ENCODE assay signal across 33 mouse cellular contexts in the genomic region with DNA sequence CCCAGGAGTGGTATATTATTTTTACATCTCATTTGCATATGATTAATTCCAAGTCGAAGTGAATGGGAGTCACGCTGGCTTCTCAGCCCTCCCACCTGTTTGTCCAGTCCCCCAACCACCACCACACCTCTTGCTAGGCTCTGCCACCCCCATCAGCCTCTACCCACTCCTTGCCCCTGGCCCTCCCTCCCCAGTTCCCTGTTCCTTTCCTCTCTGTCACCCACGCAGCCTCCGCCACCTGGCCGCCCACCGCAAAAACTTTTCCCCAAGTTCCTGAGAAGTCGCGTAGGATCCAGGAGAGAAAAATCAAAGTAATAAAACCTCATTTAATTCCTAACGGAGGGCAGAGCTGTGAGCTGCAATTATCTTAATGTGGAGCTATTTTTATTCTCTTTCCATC. TPM values are rescaled to one million over a fixed set of nuclear protein-coding genes. Genes with fewer than 3 reads are reported as not detected.
DNase-seq lines count a peak whose midpoint lies in the region; ATAC-seq and TF ChIP-seq lines count a peak whose summit lies in the region.
"Had no signal": no experiment of that assay in that cellular context is flagged by ENCODE, and none has a peak within 500 bp of the region (broad histone marks: within the 10 kb centered on the region; RNA-seq: fewer than 3 reads in every experiment).

No protein-coding gene starts in this region.

- H3K79me2 ChIP-seq in CH12.LX (replicated peaks; ENCODE audit: control insufficient read depth, extremely low read depth, insufficient read depth, poor library complexity, severe bottlenecking) = no peaks in the 10 kb centered on the region

- H3K27ac ChIP-seq in heart, embryonic 13.5 days (replicated peaks) = no peak overlapping the region
- H3K27ac ChIP-seq in midbrain, embryonic 11.5 days (ENCODE audit: low read depth, low read length) = no peak overlapping the region
- no peak overlapping the region for H3K27ac ChIP-seq in midbrain, postnatal 0 days (ENCODE audit: low read depth, low read length)
- H3K27ac ChIP-seq in CH12.LX (ENCODE audit: insufficient read depth, low read depth) = no peak overlapping the region
- no peak overlapping the region for H3K27ac ChIP-seq in embryonic facial prominence, embryonic 10.5 days (replicated peaks)
- H3K27ac ChIP-seq: embryonic facial prominence, embryonic 15.5 days; forebrain, embryonic 13.5 days; hindbrain, embryonic 14.5 days; kidney, embryonic 15.5 days; limb, embryonic 15.5 days; liver, embryonic 13.5 days; midbrain, embryonic 13.5 days; stomach, embryonic 15.5 days had no signal

- in situ Hi-C loops in CH12.LX (cut with MboI; ENCODE audit: low pct_ligation_motif_present, low pct_unique_long_range_greater_than_20kb, low sequenced_read_pairs) = loop anchor here (25.0 kb wide), 1 partner anchor 291 kb away; a partner anchor contains a TSS

- 0 out of 2 replicates have a peak overlapping the region, but pooled peaks have one; percentile 47 for H3K9ac ChIP-seq in heart, embryonic 13.5 days
- H3K9ac ChIP-seq in midbrain, embryonic 11.5 days (ENCODE audit: low read length) = no peak overlapping the region
- no peak overlapping the region for H3K9ac ChIP-seq in midbrain, postnatal 0 days (replicated peaks; ENCODE audit: low read length, poor library complexity, severe bottlenecking)
- no peak overlapping the region for H3K9ac ChIP-seq in CH12.LX (ENCODE audit: insufficient read depth, low read depth)
- H3K9ac ChIP-seq: embryonic facial prominence, embryonic 15.5 days; hindbrain, embryonic 14.5 days; kidney, embryonic 15.5 days; limb, embryonic 15.5 days; liver, embryonic 13.5 days; midbrain, embryonic 13.5 days; stomach, embryonic 15.5 days had no signal

- TF ChIP-seq RAD21 in CH12.LX (IDR thresholded peaks at IDR 0.05; ENCODE audit: low read depth, low read length) = no peak

- ATAC-seq in heart, embryonic 13.5 days (ENCODE audit: extremely low read depth, insufficient number of reproducible peaks, low FRiP score, low TSS enrichment) = no peak
- no peak for ATAC-seq in midbrain, embryonic 11.5 days (ENCODE audit: low FRiP score)
- no peak for ATAC-seq in midbrain, postnatal 0 days (ENCODE audit: low FRiP score)
- ATAC-seq: forebrain, embryonic 13.5 days; lung, postnatal 0 days; midbrain, embryonic 13.5 days had no signal

- dilution Hi-C loops in CH12.LX (cut with MboI; ENCODE audit: extremely low pct_ligation_motif_present, extremely low pct_unique_long_range_greater_than_20kb, low sequenced_read_pairs) = no loop called here

- TF ChIP-seq EP300 in CH12.LX (IDR thresholded peaks at IDR 0.05; ENCODE audit: low read length) = no peak

- H3K27me3 ChIP-seq in heart, embryonic 13.5 days (replicated peaks) = peaks cover 86% of the 10 kb centered on the region
- H3K27me3 ChIP-seq in midbrain, embryonic 11.5 days (ENCODE audit: control insufficient read depth, insufficient read depth, low read length) = peaks cover 67% of the 10 kb centered on the region
- H3K27me3 ChIP-seq in midbrain, postnatal 0 days (ENCODE audit: insufficient read depth, low read length) = peaks cover 50% of the 10 kb centered on the region
- H3K27me3 ChIP-seq in CH12.LX (replicated peaks) = peaks cover 72% of the 10 kb centered on the region
- H3K27me3 ChIP-seq in embryonic facial prominence, embryonic 10.5 days (replicated peaks; ENCODE audit: low read depth, poor library complexity, severe bottlenecking) = peaks cover 100% of the 10 kb centered on the region

- H3K4me2 ChIP-seq in heart, embryonic 13.5 days = peak overlapping the region; percentile 67; the same call in 1 of the 2 replicates
- no peak overlapping the region for H3K4me2 ChIP-seq in midbrain, embryonic 11.5 days
- H3K4me2 ChIP-seq in midbrain, postnatal 0 days (ENCODE audit: low read depth, low read length, poor library complexity, severe bottlenecking) = no peak overlapping the region
- H3K4me2 ChIP-seq in CH12.LX (ENCODE audit: insufficient read depth, low read depth, poor library complexity, severe bottlenecking) = peak overlapping the region; percentile 92

- no peak for DNase-seq in heart, adult 8-10 months (ENCODE audit: low spot score)
- DNase-seq in midbrain, embryonic 11.5 days (ENCODE audit: low spot score, missing footprints) = peak; percentile 80
- no peak for DNase-seq in midbrain, postnatal 0 days (ENCODE audit: low spot score)
- no peak for DNase-seq in CH12.LX (ENCODE audit: extremely low read depth)
- DNase-seq in embryonic facial prominence, embryonic 10.5 days (ENCODE audit: low spot score) = peak; percentile 8
- no peak for DNase-seq in adrenal gland, postnatal 10 days
- DNase-seq: adrenal gland, adult 8-10 months; cerebellum, adult 11 months; cerebellum, adult 9-10 months; gastrocnemius, postnatal 14 days; heart, postnatal 4 days; kidney, adult 18-20 months; liver, embryonic 13.5 days; lung, adult 18-20 months; lung, postnatal 4 days; thymus, postnatal 14 days had no signal

- no peak for TF ChIP-seq CTCF in midbrain, postnatal 0 days (IDR thresholded peaks at IDR 0.05)
- TF ChIP-seq CTCF in CH12.LX (conservative IDR thresholded peaks at IDR 0.05 in 1 of 2, IDR thresholded peaks at IDR 0.05 in 1 of 2; ENCODE audit: low read depth in 2 of 2, low read length in 2 of 2) = no peak

- H3K4me1 ChIP-seq in heart, embryonic 13.5 days = peaks cover 62% of the 10 kb centered on the region
- H3K4me1 ChIP-seq in midbrain, embryonic 11.5 days (ENCODE audit: control insufficient read depth, insufficient read depth, low read length) = peaks cover 16% of the 10 kb centered on the region
- H3K4me1 ChIP-seq in midbrain, postnatal 0 days (ENCODE audit: insufficient read depth, low read length) = no peaks in the 10 kb centered on the region
- H3K4me1 ChIP-seq in CH12.LX (ENCODE audit: control insufficient read depth in 1 of 2, insufficient read depth in 2 of 2) = peaks cover 5 to 23% of the 10 kb centered on the region in 2 experiments; a peak in 3 of 4 replicates
- peaks cover 37% of the 10 kb centered on the region for H3K4me1 ChIP-seq in embryonic facial prominence, embryonic 10.5 days

- 21% methylated on average over 9 of the region's 9 CpGs for WGBS in heart, embryonic 13.5 days
- WGBS in midbrain, embryonic 11.5 days = 8% methylated on average over 9 of the region's 9 CpGs
- WGBS in midbrain, postnatal 0 days = 9% methylated on average over 9 of the region's 9 CpGs
- 11% methylated on average over 9 of the region's 9 CpGs for WGBS in embryonic facial prominence, embryonic 10.5 days

- no peaks in the 10 kb centered on the region for H3K36me3 ChIP-seq in heart, embryonic 13.5 days
- H3K36me3 ChIP-seq in midbrain, embryonic 11.5 days (ENCODE audit: control insufficient read depth, insufficient read depth, low read length) = no peaks in the 10 kb centered on the region
- H3K36me3 ChIP-seq in midbrain, postnatal 0 days (ENCODE audit: insufficient read depth, low read length) = no peaks in the 10 kb centered on the region
- no peaks in the 10 kb centered on the region for H3K36me3 ChIP-seq in CH12.LX (replicated peaks in 1 of 2; ENCODE audit: control insufficient read depth in 1 of 2, insufficient read depth in 1 of 2, low read length in 1 of 2)
- H3K36me3 ChIP-seq in embryonic facial prominence, embryonic 10.5 days (replicated peaks) = no peaks in the 10 kb centered on the region
- H3K36me3 ChIP-seq: embryonic facial prominence, embryonic 15.5 days; kidney, embryonic 15.5 days; limb, embryonic 15.5 days; liver, embryonic 13.5 days; midbrain, embryonic 13.5 days; stomach, embryonic 15.5 days had no signal

- TF ChIP-seq POLR2A in CH12.LX (IDR thresholded peaks at IDR 0.05; ENCODE audit: low read depth, low read length) = no peak

- H3K4me3 ChIP-seq in heart, embryonic 13.5 days = no peak overlapping the region
- H3K4me3 ChIP-seq in midbrain, embryonic 11.5 days (ENCODE audit: low read depth, low read length) = no peak overlapping the region
- H3K4me3 ChIP-seq in midbrain, postnatal 0 days (ENCODE audit: low read depth, low read length) = no peak overlapping the region
- H3K4me3 ChIP-seq in CH12.LX (replicated peaks in 1 of 3; ENCODE audit: low read depth in 2 of 3, low read length in 2 of 3, poor library complexity in 1 of 3) = peak overlapping the region in 1 of 3 experiments; percentile 4
- H3K4me3 ChIP-seq in embryonic facial prominence, embryonic 10.5 days = no peak overlapping the region
- H3K4me3 ChIP-seq: liver, embryonic 13.5 days; megakaryocyte, embryonic 14.5 days; stomach, embryonic 15.5 days had no signal

- H3K9me3 ChIP-seq in heart, embryonic 13.5 days = no peaks in the 10 kb centered on the region
- H3K9me3 ChIP-seq in midbrain, embryonic 11.5 days (ENCODE audit: control insufficient read depth, low read length) = no peaks in the 10 kb centered on the region
- H3K9me3 ChIP-seq in midbrain, postnatal 0 days (ENCODE audit: low read length) = no peaks in the 10 kb centered on the region
- H3K9me3 ChIP-seq in CH12.LX (replicated peaks; ENCODE audit: low read length) = no peaks in the 10 kb centered on the region
- H3K9me3 ChIP-seq in embryonic facial prominence, embryonic 10.5 days = no peaks in the 10 kb centered on the region
- H3K9me3 ChIP-seq: embryonic facial prominence, embryonic 15.5 days; forebrain, embryonic 13.5 days; kidney, embryonic 15.5 days; limb, embryonic 15.5 days; liver, embryonic 13.5 days; megakaryocyte, embryonic 14.5 days; midbrain, embryonic 13.5 days; stomach, embryonic 15.5 days had no signal

RNA-seq across cellular contexts. Expression of a gene that starts 2.0 kb away (rescaled TPM):
- 40.5 and 51.7 TPM in 2 replicates for polyA plus RNA-seq in heart, embryonic 13.5 days (2015; fragmentation: Nextera tagmentation; extraction: Ambion mirVana)
- 10 to 100 TPM in 2 of 4 experiments, 1 to 10 TPM in 2; 4.0 to 11.3 (median 7.1) TPM for total RNA-seq in heart, adult 8-10 months (2022)
- polyA plus RNA-seq in midbrain, embryonic 11.5 days (2014; fragmentation: Nextera tagmentation; extraction: Ambion mirVana) = 0.78 and 0.91 TPM in 2 replicates
- total RNA-seq in midbrain, postnatal 0 days (2014; rRNA removed) = 1.8 and 5.0 TPM in 2 replicates
- polyA plus RNA-seq in midbrain, postnatal 0 days (2015; fragmentation: Nextera tagmentation; extraction: Ambion mirVana) = 4.2 and 5.3 TPM in 2 replicates
- total RNA-seq in CH12.LX (2012; rRNA removed) = 0.08 TPM in 1 of 2 replicates, not detected in the other
- not detected in 2 replicates for total RNA-seq in CH12.LX (2014; rRNA removed)
- polyA plus RNA-seq in CH12.LX (2012; ENCODE audit: insufficient read length, low read depth) = not detected in 2 replicates
- 0.26 and 0.30 TPM in 2 replicates for polyA plus RNA-seq in embryonic facial prominence, embryonic 10.5 days (2016; fragmentation: Nextera tagmentation; extraction: Ambion mirVana)
- 1 to 10 TPM in 1 of 2 experiments, under 1 TPM in 1; 1.00 to 1.7 TPM for total RNA-seq in adrenal gland, postnatal 10 days (2021)
- total RNA-seq: common myeloid progenitor, adult 5-6 weeks; granulocyte monocyte progenitor cell, adult 5-6 weeks; monocyte, adult 5-6 weeks had no signal

RNA-seq across cellular contexts. Expression of a gene that starts 12.0 kb away (rescaled TPM):
- polyA plus RNA-seq in heart, embryonic 13.5 days (2015; fragmentation: Nextera tagmentation; extraction: Ambion mirVana) = 37.2 and 43.4 TPM in 2 replicates
- 10 to 100 TPM; 17.2 to 28.8 (median 23.7) TPM for total RNA-seq in heart, adult 8-10 months (2022)
- 39.7 and 41.5 TPM in 2 replicates for polyA plus RNA-seq in midbrain, embryonic 11.5 days (2014; fragmentation: Nextera tagmentation; extraction: Ambion mirVana)
- total RNA-seq in midbrain, postnatal 0 days (2014; rRNA removed) = 31.2 and 56.1 TPM in 2 replicates
- polyA plus RNA-seq in midbrain, postnatal 0 days (2015; fragmentation: Nextera tagmentation; extraction: Ambion mirVana) = 23.8 and 28.2 TPM in 2 replicates
- total RNA-seq in CH12.LX (2012; rRNA removed) (39.6 and 44.4 TPM in 2 replicates), CH12.LX (2014; rRNA removed) (28.4 and 33.9 TPM in 2 replicates)
- polyA plus RNA-seq in CH12.LX (2012; ENCODE audit: insufficient read length, low read depth) = 28.9 and 31.7 TPM in 2 replicates
- 40.8 and 41.7 TPM in 2 replicates for polyA plus RNA-seq in embryonic facial prominence, embryonic 10.5 days (2016; fragmentation: Nextera tagmentation; extraction: Ambion mirVana)
- total RNA-seq in adrenal gland, postnatal 10 days (2021) = 10 to 100 TPM; 25.3 to 25.6 TPM

RNA-seq across cellular contexts. Expression of a gene that starts 16.7 kb away (rescaled TPM):
- 0.04 TPM in 1 of 2 replicates, not detected in the other for polyA plus RNA-seq in heart, embryonic 13.5 days (2015; fragmentation: Nextera tagmentation; extraction: Ambion mirVana)
- total RNA-seq in heart, adult 8-10 months (2022) = not detected
- polyA plus RNA-seq in midbrain, embryonic 11.5 days (2014; fragmentation: Nextera tagmentation; extraction: Ambion mirVana) = 0.15 and 0.17 TPM in 2 replicates
- 11.6 and 24.4 TPM in 2 replicates for total RNA-seq in midbrain, postnatal 0 days (2014; rRNA removed)
- 2.1 and 3.3 TPM in 2 replicates for polyA plus RNA-seq in midbrain, postnatal 0 days (2015; fragmentation: Nextera tagmentation; extraction: Ambion mirVana)
- total RNA-seq in CH12.LX (2012; rRNA removed) (not detected in 2 replicates), CH12.LX (2014; rRNA removed) (not detected in 2 replicates)
- not detected in 2 replicates for polyA plus RNA-seq in CH12.LX (2012; ENCODE audit: insufficient read length, low read depth)
- polyA plus RNA-seq in embryonic facial prominence, embryonic 10.5 days (2016; fragmentation: Nextera tagmentation; extraction: Ambion mirVana) = 0.08 TPM in 1 of 2 replicates, not detected in the other
- not detected for total RNA-seq in adrenal gland, postnatal 10 days (2021)
- total RNA-seq: adrenal gland, adult 8-10 months; common myeloid progenitor, adult 5-6 weeks; ES-E14; gastrocnemius, postnatal 14 days; granulocyte monocyte progenitor cell, adult 5-6 weeks; heart, postnatal 4 days; monocyte, adult 5-6 weeks had no signal
- polyA plus RNA-seq: heart, embryonic 16.5 days; kidney, embryonic 15.5 days; limb, embryonic 15.5 days; liver, embryonic 13.5 days; lung, postnatal 0 days; urinary bladder, adult 2 months had no signal

RNA-seq across cellular contexts. Expression of a gene that starts 37.4 kb away (rescaled TPM):
- polyA plus RNA-seq in heart, embryonic 13.5 days (2015; fragmentation: Nextera tagmentation; extraction: Ambion mirVana) = 159 and 184 TPM in 2 replicates
- total RNA-seq in heart, adult 8-10 months (2022) = 1,000 to 10,000 TPM; 2,176 to 4,520 (median 3,450) TPM
- not detected in 2 replicates for polyA plus RNA-seq in midbrain, embryonic 11.5 days (2014; fragmentation: Nextera tagmentation; extraction: Ambion mirVana)
- total RNA-seq in midbrain, postnatal 0 days (2014; rRNA removed) = not detected in 2 replicates
- polyA plus RNA-seq in midbrain, postnatal 0 days (2015; fragmentation: Nextera tagmentation; extraction: Ambion mirVana) = not detected in 2 replicates
- total RNA-seq in CH12.LX (2012; rRNA removed) = 0.50 TPM in 1 of 2 replicates, not detected in the other
- not detected in 2 replicates for total RNA-seq in CH12.LX (2014; rRNA removed)
- polyA plus RNA-seq in CH12.LX (2012; ENCODE audit: insufficient read length, low read depth) = not detected in 2 replicates
- not detected in 2 replicates for polyA plus RNA-seq in embryonic facial prominence, embryonic 10.5 days (2016; fragmentation: Nextera tagmentation; extraction: Ambion mirVana)
- total RNA-seq in adrenal gland, postnatal 10 days (2021) = 100 to 1,000 TPM in 1 of 2 experiments, 10 to 100 TPM in 1; 18.1 to 119 TPM
- total RNA-seq: common myeloid progenitor, adult 5-6 weeks; granulocyte monocyte progenitor cell, adult 5-6 weeks; monocyte, adult 5-6 weeks had no signal
- polyA plus RNA-seq: hindbrain, embryonic 14.5 days had no signal

RNA-seq across cellular contexts. Expression of a gene that starts 40.1 kb away (rescaled TPM):
- 1.3 and 1.5 TPM in 2 replicates for polyA plus RNA-seq in heart, embryonic 13.5 days (2015; fragmentation: Nextera tagmentation; extraction: Ambion mirVana)
- total RNA-seq in heart, adult 8-10 months (2022) = 1 to 10 TPM in 3 of 4 experiments, not detected in 1; 1.2 to 1.6 (median 1.4) TPM
- not detected in 2 replicates for polyA plus RNA-seq in midbrain, embryonic 11.5 days (2014; fragmentation: Nextera tagmentation; extraction: Ambion mirVana)
- 1.1 and 4.3 TPM in 2 replicates for total RNA-seq in midbrain, postnatal 0 days (2014; rRNA removed)
- polyA plus RNA-seq in midbrain, postnatal 0 days (2015; fragmentation: Nextera tagmentation; extraction: Ambion mirVana) = 3.4 and 3.9 TPM in 2 replicates
- total RNA-seq in CH12.LX (2012; rRNA removed) = not detected in 2 replicates
- not detected in 2 replicates for total RNA-seq in CH12.LX (2014; rRNA removed)
- not detected in 2 replicates for polyA plus RNA-seq in CH12.LX (2012; ENCODE audit: insufficient read length, low read depth)
- 0.17 and 0.30 TPM in 2 replicates for polyA plus RNA-seq in embryonic facial prominence, embryonic 10.5 days (2016; fragmentation: Nextera tagmentation; extraction: Ambion mirVana)
- 100 to 1,000 TPM; 442 to 819 TPM for total RNA-seq in adrenal gland, postnatal 10 days (2021)
- total RNA-seq: common myeloid progenitor, adult 5-6 weeks; granulocyte monocyte progenitor cell, adult 5-6 weeks; heart, postnatal 4 days; layer of hippocampus, postnatal 10 days; monocyte, adult 5-6 weeks had no signal
- polyA plus RNA-seq: forebrain, embryonic 13.5 days; liver, embryonic 13.5 days; lung, postnatal 0 days; urinary bladder, adult 2 months had no signal

Comparison
In these comparisons a context has a peak if more than half of its experiments do, and no peak if none do; other contexts are left out.
1. DNase-seq: peak in midbrain, embryonic 11.5 days (single experiment) and embryonic facial prominence, embryonic 10.5 days (single experiment); none in heart, adult 8-10 months (single experiment), midbrain, postnatal 0 days (single experiment), CH12.LX (single experiment) and adrenal gland, postnatal 10 days (single experiment).
2. H3K4me2 ChIP-seq: peak in heart, embryonic 13.5 days (single experiment) and CH12.LX (single experiment); none in midbrain, embryonic 11.5 days (single experiment) and midbrain, postnatal 0 days (single experiment).